In the genomic region with DNA sequence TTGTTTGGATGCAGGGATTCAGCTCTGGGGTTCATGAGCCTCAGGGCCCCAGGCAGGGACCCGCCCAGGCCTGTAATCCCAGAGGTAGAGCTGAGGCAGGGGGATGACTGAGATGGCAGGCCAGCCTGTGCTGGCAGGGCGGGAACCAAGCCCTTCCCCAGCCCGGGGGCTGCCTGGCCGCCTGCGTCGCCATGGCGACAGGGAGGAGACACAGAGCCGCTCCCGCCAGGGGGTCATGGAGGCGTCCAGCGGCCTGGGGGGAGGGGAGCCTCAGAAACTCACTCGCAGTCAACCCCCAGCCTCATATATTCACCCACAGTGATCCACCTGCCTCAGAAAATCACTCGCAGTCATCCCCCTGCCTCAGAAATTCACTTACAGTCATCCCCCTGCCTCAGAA, we compare ENCODE assay signal across 7 mouse cellular contexts. TPM values are rescaled to one million over a fixed set of nuclear protein-coding genes. Genes with fewer than 3 reads are reported as not detected.
DNase-seq lines count a peak whose midpoint lies in the region; ATAC-seq and TF ChIP-seq lines count a peak whose summit lies in the region.
"Not testable (repeated sequence)": the region's sequence is repeated elsewhere in the genome, so short reads cannot be mapped to it uniquely, and the experiment has no call there.

No protein-coding gene starts in this region.

- H3K4me2 ChIP-seq in neural tube, embryonic 11.5 days (ENCODE audit: low read depth), result not testable (repeated sequence)

- H3K4me1 ChIP-seq in limb, embryonic 10.5 days, result peaks cover 11% of the 10 kb centered on the region; the same call in 1 of the 2 replicates
- not testable (repeated sequence) for H3K4me1 ChIP-seq in neural tube, embryonic 11.5 days (ENCODE audit: control insufficient read depth, insufficient read depth, low read length); thymus, adult 2 months (replicated peaks; ENCODE audit: control insufficient read depth, insufficient read depth, low read length)

- ATAC-seq in neural tube, embryonic 11.5 days (ENCODE audit: insufficient read depth, low FRiP score, low TSS enrichment), result not testable (repeated sequence)

- 27% methylated on average over 13 of the region's 13 CpGs for WGBS in limb, embryonic 10.5 days
- WGBS in neural tube, embryonic 11.5 days, result 15% methylated on average over 13 of the region's 13 CpGs
- 40% methylated on average over 13 of the region's 13 CpGs for WGBS in thymus, adult 2 months

- not testable (repeated sequence) for H3K36me3 ChIP-seq in limb, embryonic 10.5 days; neural tube, embryonic 11.5 days (ENCODE audit: control insufficient read depth, insufficient read depth, low read length); thymus, adult 2 months (ENCODE audit: control insufficient read depth, insufficient read depth, low read length)

- intact Hi-C loops in gastrocnemius, adult 2 months (cut with DNase I), result not testable (repeated sequence)

- not testable (repeated sequence) for H3K9ac ChIP-seq in neural tube, embryonic 11.5 days (ENCODE audit: low read length)

- H3K27me3 ChIP-seq in limb, embryonic 10.5 days (ENCODE audit: low read depth, poor library complexity, severe bottlenecking); neural tube, embryonic 11.5 days (ENCODE audit: control insufficient read depth, insufficient read depth, low read length); thymus, adult 2 months (ENCODE audit: control insufficient read depth, insufficient read depth, low read length): not testable (repeated sequence)

- H3K27ac ChIP-seq in gastrocnemius, adult 2 months; limb, embryonic 10.5 days; neural tube, embryonic 11.5 days (ENCODE audit: low read depth, low read length); thymus, adult 2 months (ENCODE audit: control insufficient read depth, insufficient read depth, low read length): not testable (repeated sequence)

- TF ChIP-seq CTCF in gastrocnemius, adult 2 months (IDR thresholded peaks at IDR 0.05); thymus, adult 2 months (IDR thresholded peaks at IDR 0.05; ENCODE audit: borderline replicate concordance, control insufficient read depth, extremely low read depth, insufficient read depth, low read length, poor library complexity): not testable (repeated sequence)

- DNase-seq in R1 (ENCODE audit: low read depth, low spot score), result peak; percentile 96
- peak; percentile 72 for DNase-seq in cerebellum, adult 9-10 months
- peak; percentile 61 for DNase-seq in gastrocnemius, adult 2 months
- peak; percentile 54 for DNase-seq in kidney, adult 18-20 months
- peak; percentile 36 for DNase-seq in limb, embryonic 10.5 days (ENCODE audit: low spot score)
- DNase-seq in neural tube, embryonic 11.5 days (ENCODE audit: low spot score), result peak; percentile 7
- peak; percentile 69 for DNase-seq in thymus, adult 2 months

- H3K9me3 ChIP-seq in limb, embryonic 10.5 days (replicated peaks), result peaks cover 24% of the 10 kb centered on the region
- peaks cover 24% of the 10 kb centered on the region for H3K9me3 ChIP-seq in neural tube, embryonic 11.5 days (ENCODE audit: control insufficient read depth, low read length)

- H3K4me3 ChIP-seq in gastrocnemius, adult 2 months; limb, embryonic 10.5 days; neural tube, embryonic 11.5 days (ENCODE audit: low read depth, low read length); thymus, adult 2 months (ENCODE audit: control insufficient read depth, insufficient read depth, low read length): not testable (repeated sequence)

- TF ChIP-seq POLR2A in thymus, adult 2 months (IDR thresholded peaks at IDR 0.05; ENCODE audit: control insufficient read depth, extremely low read depth, insufficient read depth, low read length, poor library complexity), result not testable (repeated sequence)

RNA-seq across cellular contexts. Expression of gene Gm21887, which starts 4.3 kb away (rescaled TPM):
- total RNA-seq in gastrocnemius, adult 2 months (2021), result 10 to 100 TPM; 25.3 to 29.1 TPM
- 253 and 254 TPM in 2 replicates for polyA plus RNA-seq in limb, embryonic 10.5 days (2016; fragmentation: Nextera tagmentation; extraction: Ambion mirVana)
- polyA plus RNA-seq in neural tube, embryonic 11.5 days (2014; fragmentation: Nextera tagmentation; extraction: Ambion mirVana), result 214 and 267 TPM in 2 replicates
- 1,607 and 1,995 TPM in 2 replicates for polyA plus RNA-seq in thymus, adult 2 months (2012; rRNA removed)

Comparison
In these comparisons a context has a peak if more than half of its experiments do, and no peak if none do; other contexts are left out.
1. DNase-seq: peak in every context shown above with its lines; median percentile 96 in R1; 72 in cerebellum, adult 9-10 months; 69 in thymus, adult 2 months; 61 in gastrocnemius, adult 2 months; 54 in kidney, adult 18-20 months; 36 in limb, embryonic 10.5 days; 7 in neural tube, embryonic 11.5 days.